Mouse (Mus musculus): ENCODE data around the gene Crebl2. TPM values are rescaled to one million over a fixed set of nuclear protein-coding genes. Genes with fewer than 3 reads are reported as not detected.

Crebl2 gene
- polyA plus RNA-seq, 1 experiment: 25.1 TPM

GRCm38 (mm10) chr6:134879556-134879955 is 49.6 kb downstream of the Crebl2 start:
- WGBS: 81% methylated on average over 5 of the region's 5 CpGs
- DNase-seq: no peak
- no peaks in the 10 kb centered on the region for H3K4me1 ChIP-seq (ENCODE audit: control insufficient read depth, insufficient read depth, low read length)
- TF ChIP-seq POLR2A (IDR thresholded peaks at IDR 0.05; ENCODE audit: borderline replicate concordance, extremely low read depth, low read depth, low read length) (no peak), CTCF (IDR thresholded peaks at IDR 0.05; ENCODE audit: insufficient read depth, low read length) (no peak)
- H3K4me3 ChIP-seq (replicated peaks; ENCODE audit: extremely low read depth, low read depth, low read length): no peak overlapping the region

DNA sequence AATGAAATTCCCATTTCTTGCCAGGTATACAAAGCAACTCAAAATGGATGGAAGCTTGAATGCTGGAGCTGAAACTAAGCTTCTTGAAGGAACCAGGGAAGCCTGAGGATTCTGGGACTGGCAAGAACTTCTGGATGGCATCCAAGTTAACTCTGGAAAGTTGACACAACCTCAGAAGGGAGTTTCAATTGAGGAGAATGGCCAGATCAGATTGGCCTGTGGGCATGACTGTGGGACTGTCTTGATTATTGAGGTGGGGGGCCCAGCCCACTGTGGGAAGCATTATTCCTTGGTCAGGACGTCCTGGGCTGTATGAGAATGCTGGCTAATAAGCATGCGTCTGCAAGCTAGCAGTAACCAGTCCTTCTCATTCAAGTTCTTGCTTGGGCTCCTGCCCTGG is 50.1 kb downstream of the Crebl2 start:
- no peak for DNase-seq
- TF ChIP-seq CTCF (IDR thresholded peaks at IDR 0.05; ENCODE audit: insufficient read depth, low read length): no peak
- no peak for TF ChIP-seq POLR2A (IDR thresholded peaks at IDR 0.05; ENCODE audit: borderline replicate concordance, extremely low read depth, low read depth, low read length)
- WGBS: 53% methylated on average over 2 of the region's 2 CpGs
- no peaks in the 10 kb centered on the region for H3K4me1 ChIP-seq (ENCODE audit: control insufficient read depth, insufficient read depth, low read length)
- H3K4me3 ChIP-seq (replicated peaks; ENCODE audit: extremely low read depth, low read depth, low read length): no peak overlapping the region

DNA sequence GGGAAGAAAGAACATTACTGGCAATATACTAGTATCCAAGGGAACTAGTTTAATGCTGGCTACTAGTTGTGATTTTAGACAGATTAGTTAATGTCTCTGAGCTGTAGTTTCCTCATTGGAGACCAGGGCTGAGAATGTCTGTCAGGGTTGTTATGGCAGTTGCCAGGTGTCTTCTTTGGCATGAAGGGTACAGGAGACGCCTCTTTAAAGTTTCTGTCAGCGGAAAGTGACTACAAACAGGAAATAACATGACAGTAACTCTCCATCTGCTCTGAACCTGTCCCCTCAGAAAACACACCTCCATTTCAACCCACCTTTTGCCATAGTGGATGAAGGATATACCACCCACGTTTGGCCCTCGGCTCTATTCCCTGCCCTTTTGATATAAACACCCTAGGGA is 53.7 kb downstream of the Crebl2 start:
- H3K4me3 ChIP-seq (replicated peaks; ENCODE audit: extremely low read depth, low read depth, low read length): no peak overlapping the region
- 71% methylated on average over 4 of the region's 4 CpGs for WGBS

GRCm38 (mm10) chr6:134885515-134885914 is 55.6 kb downstream of the Crebl2 start:
- 100% methylated on average over 2 of the region's 2 CpGs for WGBS
- Histone ChIP-seq H3K4me3 (replicated peaks; ENCODE audit: extremely low read depth, low read depth, low read length) (no peak overlapping the region), H3K4me1 (ENCODE audit: control insufficient read depth, insufficient read depth, low read length) (no peaks in the 10 kb centered on the region)
- no peak for DNase-seq
- TF ChIP-seq POLR2A (IDR thresholded peaks at IDR 0.05; ENCODE audit: borderline replicate concordance, extremely low read depth, low read depth, low read length): no peak

More for the DNA sequence above, 53.7 kb downstream of the Crebl2 start:
- no peak for TF ChIP-seq POLR2A (IDR thresholded peaks at IDR 0.05; ENCODE audit: borderline replicate concordance, extremely low read depth, low read depth, low read length)
- TF ChIP-seq CTCF (IDR thresholded peaks at IDR 0.05; ENCODE audit: insufficient read depth, low read length): no peak
- no peak for DNase-seq
- H3K4me1 ChIP-seq (ENCODE audit: control insufficient read depth, insufficient read depth, low read length): no peaks in the 10 kb centered on the region

- 90% methylated on average over 8 of the region's 8 CpGs for WGBS
- Histone ChIP-seq H3K4me3 (replicated peaks; ENCODE audit: extremely low read depth, low read depth, low read length) (no peak overlapping the region), H3K4me1 (ENCODE audit: control insufficient read depth, insufficient read depth, low read length) (no peaks in the 10 kb centered on the region)
- DNase-seq: no peak
- no peak for TF ChIP-seq POLR2A (IDR thresholded peaks at IDR 0.05; ENCODE audit: borderline replicate concordance, extremely low read depth, low read depth, low read length)
- no peak for TF ChIP-seq CTCF (IDR thresholded peaks at IDR 0.05; ENCODE audit: insufficient read depth, low read length)
These were observed 56.5 kb downstream of the Crebl2 start for GRCm38 (mm10) chr6:134886475-134886874.

DNA sequence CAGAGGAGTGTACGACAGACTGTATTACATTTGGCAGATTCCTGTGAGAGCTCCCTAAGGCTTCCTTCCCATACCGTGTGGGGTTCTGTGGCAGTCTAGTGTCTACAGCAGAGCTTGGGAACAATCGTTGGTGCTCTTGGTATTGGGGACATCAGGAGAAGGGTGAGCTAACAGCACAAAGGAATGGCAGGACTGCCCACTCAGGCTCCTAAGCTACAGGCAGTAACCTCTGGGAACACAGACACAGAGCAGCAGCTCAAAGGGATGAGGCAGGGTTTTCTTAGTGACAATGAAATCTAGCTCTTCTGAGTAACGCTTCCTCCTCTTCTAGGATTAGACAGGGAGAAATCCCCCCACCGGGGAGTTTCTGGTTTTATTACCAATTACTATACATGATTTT is 57.1 kb downstream of the Crebl2 start:
- H3K4me1 ChIP-seq (ENCODE audit: control insufficient read depth, insufficient read depth, low read length): no peaks in the 10 kb centered on the region
- WGBS: 66% methylated on average over 5 of the region's 5 CpGs
- TF ChIP-seq POLR2A (IDR thresholded peaks at IDR 0.05; ENCODE audit: borderline replicate concordance, extremely low read depth, low read depth, low read length) (no peak), CTCF (IDR thresholded peaks at IDR 0.05; ENCODE audit: insufficient read depth, low read length) (no peak)

DNA sequence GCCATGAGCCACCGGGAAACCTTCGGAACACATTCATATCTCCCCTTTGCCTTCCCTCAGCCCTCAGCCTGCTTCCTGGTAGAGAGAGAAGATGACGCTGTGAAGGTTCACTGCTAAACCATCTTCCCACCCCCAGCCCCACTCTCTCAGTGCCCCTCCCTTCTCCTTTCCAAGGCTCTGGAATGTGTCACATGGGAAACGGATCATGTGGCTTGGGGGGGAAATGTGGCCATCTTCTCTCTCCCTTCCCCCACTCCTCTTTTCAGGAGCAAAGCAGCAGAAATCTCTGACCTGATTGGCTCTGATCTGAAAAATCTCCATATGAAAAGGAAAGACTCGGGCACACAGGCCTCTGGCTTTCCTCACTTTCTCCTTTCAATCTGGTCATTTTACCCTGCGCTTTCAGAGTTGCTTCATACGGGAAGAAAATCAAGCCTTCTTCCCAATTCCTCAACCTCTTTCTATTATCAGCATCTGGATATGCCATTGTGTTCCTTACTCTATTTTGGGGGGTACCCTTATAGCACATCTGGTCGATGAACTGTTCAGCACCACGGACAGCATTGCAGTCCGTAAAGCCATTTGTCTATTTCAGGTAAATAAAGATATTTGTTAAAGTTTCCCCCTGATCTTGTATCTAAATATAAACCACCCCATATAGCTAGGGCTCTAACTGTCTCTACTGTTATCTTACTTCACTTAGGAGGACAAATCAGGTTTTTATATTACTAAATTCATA is 57.9 kb downstream of the Crebl2 start:
- Histone ChIP-seq H3K4me1 (ENCODE audit: control insufficient read depth, insufficient read depth, low read length) (no peaks in the 10 kb centered on the region), H3K4me3 (replicated peaks; ENCODE audit: extremely low read depth, low read depth, low read length) (no peak overlapping the region)
- no peak for TF ChIP-seq CTCF (IDR thresholded peaks at IDR 0.05; ENCODE audit: insufficient read depth, low read length)
- TF ChIP-seq POLR2A (IDR thresholded peaks at IDR 0.05; ENCODE audit: borderline replicate concordance, extremely low read depth, low read depth, low read length): no peak
- whole genome bisulfite sequencing: 24% methylated on average over 10 of the region's 10 CpGs
- no peak for DNase-seq

More for the DNA sequence above, 57.1 kb downstream of the Crebl2 start:
- no peak for DNase-seq
- H3K4me3 ChIP-seq (replicated peaks; ENCODE audit: extremely low read depth, low read depth, low read length): no peak overlapping the region

GRCm38 (mm10) chr6:134888563-134889017 is 58.6 kb downstream of the Crebl2 start:
- H3K4me3 ChIP-seq (replicated peaks; ENCODE audit: extremely low read depth, low read depth, low read length): no peak overlapping the region
- H3K4me1 ChIP-seq (ENCODE audit: control insufficient read depth, insufficient read depth, low read length): no peaks in the 10 kb centered on the region
- no peak for DNase-seq
- TF ChIP-seq CTCF (IDR thresholded peaks at IDR 0.05; ENCODE audit: insufficient read depth, low read length): no peak
- TF ChIP-seq POLR2A (IDR thresholded peaks at IDR 0.05; ENCODE audit: borderline replicate concordance, extremely low read depth, low read depth, low read length): no peak
- WGBS: 15% methylated on average over 4 of the region's 4 CpGs

- no peak for DNase-seq
- TF ChIP-seq POLR2A (IDR thresholded peaks at IDR 0.05; ENCODE audit: borderline replicate concordance, extremely low read depth, low read depth, low read length) (no peak), CTCF (IDR thresholded peaks at IDR 0.05; ENCODE audit: insufficient read depth, low read length) (no peak)
- WGBS: 76% methylated on average over 1 of the region's 1 CpGs
- Histone ChIP-seq H3K4me1 (ENCODE audit: control insufficient read depth, insufficient read depth, low read length) (no peaks in the 10 kb centered on the region), H3K4me3 (replicated peaks; ENCODE audit: extremely low read depth, low read depth, low read length) (no peak overlapping the region)
These were observed 59.8 kb downstream of the Crebl2 start for GRCm38 (mm10) chr6:134889763-134890162.

GRCm38 (mm10) chr6:134890436-134890835 is 60.5 kb downstream of the Crebl2 start:
- DNase-seq: no peak
- Histone ChIP-seq H3K4me3 (replicated peaks; ENCODE audit: extremely low read depth, low read depth, low read length) (no peak overlapping the region), H3K4me1 (ENCODE audit: control insufficient read depth, insufficient read depth, low read length) (no peaks in the 10 kb centered on the region)
- no peak for TF ChIP-seq POLR2A (IDR thresholded peaks at IDR 0.05; ENCODE audit: borderline replicate concordance, extremely low read depth, low read depth, low read length)
- no peak for TF ChIP-seq CTCF (IDR thresholded peaks at IDR 0.05; ENCODE audit: insufficient read depth, low read length)
- 75% methylated on average over 7 of the region's 7 CpGs for WGBS
